Comparison of ENCODE assay signal across 18 mouse cellular contexts in genomic region chr1:59403831-59404547, GRCm38 (mm10).
DNase-seq lines count a peak whose midpoint lies in the region; TF ChIP-seq lines count a peak whose summit lies in the region.
"Had no signal": no experiment of that assay in that cellular context is flagged by ENCODE, and none has a peak within 500 bp of the region (broad histone marks: within the 10 kb centered on the region; RNA-seq: fewer than 3 reads in every experiment).

No protein-coding gene starts in this region.

- no peak for TF ChIP-seq CTCF in cerebellum, adult 2 months (IDR thresholded peaks at IDR 0.05; ENCODE audit: borderline replicate concordance, insufficient read depth, low read depth, low read length)

- 35% methylated on average over 9 of the region's 9 CpGs for WGBS in cerebellum, adult 2 months

- no peaks in the 10 kb centered on the region for H3K27me3 ChIP-seq in cerebellum, adult 2 months (ENCODE audit: control insufficient read depth, insufficient read depth, low read length)
- H3K27me3 ChIP-seq: embryonic facial prominence, embryonic 15.5 days; forebrain, embryonic 12.5 days; hindbrain, embryonic 12.5 days had no signal

- DNase-seq in cerebellum, adult 11 months = peak; percentile 35
- DNase-seq in cerebellum, postnatal 10 days = no peak
- DNase-seq in brain, adult 2 months (ENCODE audit: low read depth, low spot score) = peak; percentile 85
- peak; percentile 53 to 76 for DNase-seq in cerebellum, adult 2 months
- DNase-seq in cerebellum, postnatal 25 days = peak; percentile 47 to 53
- no peak for DNase-seq in left cerebral cortex, adult 9 months (ENCODE audit: low spot score in 2 of 2)
- no peak for DNase-seq in gastrocnemius, postnatal 4 days (ENCODE audit: low spot score in 2 of 2)
- DNase-seq: adrenal gland, postnatal 25 days; embryo, embryonic 11 days; gastrocnemius, postnatal 14 days; heart, postnatal 10 days; heart, postnatal 4 days; kidney, adult 11 months; kidney, adult 9 months had no signal

- no peak overlapping the region for H3K4me3 ChIP-seq in cerebellum, adult 2 months (replicated peaks; ENCODE audit: insufficient read depth, low read depth, low read length)
- H3K4me3 ChIP-seq: embryonic facial prominence, embryonic 15.5 days; erythroblast, embryonic 14.5 days; forebrain, embryonic 12.5 days; hindbrain, embryonic 12.5 days had no signal

- peaks cover 27% of the 10 kb centered on the region for H3K4me1 ChIP-seq in cerebellum, adult 2 months (ENCODE audit: control insufficient read depth, insufficient read depth, low read length)
- H3K4me1 ChIP-seq: embryonic facial prominence, embryonic 15.5 days had no signal

- peak overlapping the region; percentile 14; the same call in 1 of the 2 replicates for H3K27ac ChIP-seq in cerebellum, adult 2 months (ENCODE audit: insufficient read depth, low read length)
- H3K27ac ChIP-seq: embryonic facial prominence, embryonic 15.5 days; forebrain, embryonic 12.5 days; hindbrain, embryonic 12.5 days had no signal

- TF ChIP-seq POLR2A in cerebellum, adult 2 months (IDR thresholded peaks at IDR 0.05; ENCODE audit: borderline replicate concordance, insufficient read depth, low read length) = no peak

Comparison
In these comparisons a context has a peak if more than half of its experiments do, and no peak if none do; other contexts are left out.
1. DNase-seq: peak in cerebellum, adult 11 months (single experiment), brain, adult 2 months (single experiment), cerebellum, adult 2 months (2 of 2) and cerebellum, postnatal 25 days (2 of 2); none in cerebellum, postnatal 10 days (0 of 2), left cerebral cortex, adult 9 months (0 of 2) and gastrocnemius, postnatal 4 days (0 of 2).